Mouse (Mus musculus): ENCODE measurements at regions not wholly inside any gene's neighbourhood (a gene's known extent, or its start where the extent isn't known, plus 50 kb on each side); places are given as distances from the start of the nearest gene placed in this dataset.

- no peak for TF ChIP-seq RCOR1 (IDR thresholded peaks at IDR 0.05; ENCODE audit: low read depth, low read length)
- TF ChIP-seq EP300 (IDR thresholded peaks at IDR 0.05; ENCODE audit: low read depth in 1 of 2, low read length in 2 of 2), result no peak
- TF ChIP-seq POLR2A (IDR thresholded peaks at IDR 0.05; ENCODE audit: control insufficient read depth in 1 of 2, insufficient read depth in 1 of 2, low read depth in 1 of 2, low read length in 2 of 2, poor library complexity in 1 of 2), result peak in 1 of 2 experiments; percentile 3; a peak in 1 of 4 replicates
- no peak for TF ChIP-seq CTCF (IDR thresholded peaks at IDR 0.05 in 2 of 3, conservative IDR thresholded peaks at IDR 0.05 in 1 of 3; ENCODE audit: control insufficient read depth in 1 of 3, insufficient read depth in 1 of 3, low read depth in 2 of 3, low read length in 3 of 3, poor library complexity in 1 of 3, severe bottlenecking in 1 of 3)
- TF ChIP-seq MAZ (IDR thresholded peaks at IDR 0.05; ENCODE audit: low read depth, low read length), result no peak
- TF ChIP-seq GABPA (IDR thresholded peaks at IDR 0.05; ENCODE audit: low read depth, low read length), result no peak
- no peak for TF ChIP-seq POLR2AphosphoS5 (IDR thresholded peaks at IDR 0.05; ENCODE audit: borderline replicate concordance, low read depth, low read length)
Observed at GRCm38 (mm10) chr2:75461421-75461991, 197.6 kb upstream of the Hnrnpa3 start.

All from MEL (cell line).